33 mouse cellular contexts compared by ENCODE assay signal in genomic region chr7:127810650-127811049, GRCm38 (mm10). TPM values are rescaled to one million over a fixed set of nuclear protein-coding genes. Genes with fewer than 3 reads are reported as not detected.
A peak's percentile ranks its signal among the peaks of the same experiment; 100 is the strongest.
DNase-seq lines count a peak whose midpoint lies in the region; ATAC-seq and TF ChIP-seq lines count a peak whose summit lies in the region.
"Had no signal": no experiment of that assay in that cellular context is flagged by ENCODE, and none has a peak within 500 bp of the region (broad histone marks: within the 10 kb centered on the region; RNA-seq: fewer than 3 reads in every experiment).

No protein-coding gene starts in this region.

- H3K9me3 ChIP-seq in liver, postnatal 0 days (ENCODE audit: low read length) = no peaks in the 10 kb centered on the region
- H3K9me3 ChIP-seq in ES-Bruce4 (replicated peaks; ENCODE audit: control insufficient read depth, insufficient read depth, low read length, poor library complexity, severe bottlenecking) = no peaks in the 10 kb centered on the region
- H3K9me3 ChIP-seq: forebrain, embryonic 10.5 days; forebrain, embryonic 13.5 days; G1E; heart, embryonic 12.5 days; heart, embryonic 15.5 days had no signal

- no peak for TF ChIP-seq POLR2A in liver, adult 2 months (IDR thresholded peaks at IDR 0.05; ENCODE audit: extremely low read depth, insufficient read depth, low read length)
- no peak for TF ChIP-seq POLR2A in ES-Bruce4 (IDR thresholded peaks at IDR 0.05; ENCODE audit: insufficient read depth, low read length)
- no peak for TF ChIP-seq POLR2A in small intestine, adult 2 months (IDR thresholded peaks at IDR 0.05; ENCODE audit: low read depth, low read length)

- peaks cover 38% of the 10 kb centered on the region for H3K4me1 ChIP-seq in liver, adult 2 months (ENCODE audit: control insufficient read depth, insufficient read depth, low read length)
- H3K4me1 ChIP-seq in liver, postnatal 0 days (ENCODE audit: insufficient read depth) = peaks cover 31% of the 10 kb centered on the region
- no peaks in the 10 kb centered on the region for H3K4me1 ChIP-seq in ES-Bruce4 (ENCODE audit: control insufficient read depth, insufficient read depth, low read length)
- H3K4me1 ChIP-seq in small intestine, adult 2 months (ENCODE audit: control insufficient read depth, insufficient read depth, insufficient read length, low read length) = peaks cover 20% of the 10 kb centered on the region
- H3K4me1 ChIP-seq: forebrain, embryonic 10.5 days had no signal

- peak overlapping the region; percentile 27; the same call in 1 of the 2 replicates for H3K27ac ChIP-seq in liver, adult 2 months (replicated peaks; ENCODE audit: insufficient read depth, low read depth, low read length)
- no peak overlapping the region for H3K27ac ChIP-seq in liver, postnatal 0 days (ENCODE audit: low read depth)
- H3K27ac ChIP-seq in ES-Bruce4 (ENCODE audit: insufficient read depth, low read length) = no peak overlapping the region
- H3K27ac ChIP-seq in small intestine, adult 2 months (ENCODE audit: insufficient read depth, low read depth, low read length) = no peak overlapping the region
- H3K27ac ChIP-seq: forebrain, embryonic 10.5 days; forebrain, embryonic 13.5 days; gastrocnemius, adult 2 months; heart, embryonic 15.5 days; hindbrain, embryonic 14.5 days; hindbrain, postnatal 0 days had no signal

- H3K4me3 ChIP-seq in liver, adult 2 months (ENCODE audit: insufficient read depth, low read depth, low read length) = no peak overlapping the region
- no peak overlapping the region for H3K4me3 ChIP-seq in liver, postnatal 0 days (ENCODE audit: low read depth, low read length)
- H3K4me3 ChIP-seq in ES-Bruce4 (ENCODE audit: low read depth, low read length) = peak overlapping the region; percentile 51
- H3K4me3 ChIP-seq in small intestine, adult 2 months (ENCODE audit: low read depth, low read length) = peak overlapping the region; percentile 33
- H3K4me3 ChIP-seq: forebrain, embryonic 10.5 days; forebrain, embryonic 13.5 days; gastrocnemius, adult 2 months; heart, embryonic 12.5 days; heart, embryonic 15.5 days had no signal

- H3K27me3 ChIP-seq in liver, adult 2 months (ENCODE audit: control insufficient read depth, insufficient read depth, low read length) = no peaks in the 10 kb centered on the region
- H3K27me3 ChIP-seq in liver, postnatal 0 days (ENCODE audit: insufficient read depth, low read length) = no peaks in the 10 kb centered on the region
- H3K27me3 ChIP-seq in ES-Bruce4 (ENCODE audit: control insufficient read depth, insufficient read depth, low read length, poor library complexity, severe bottlenecking) = no peaks in the 10 kb centered on the region
- H3K27me3 ChIP-seq in small intestine, adult 2 months (ENCODE audit: control insufficient read depth, insufficient read depth, low read length) = no peaks in the 10 kb centered on the region
- H3K27me3 ChIP-seq: CH12.LX; forebrain, embryonic 13.5 days; heart, embryonic 12.5 days; heart, embryonic 15.5 days; Patski had no signal

- DNase-seq in cerebellum, adult 9-11 months = peak; percentile 45
- DNase-seq in cerebellum, postnatal 14 days = no peak
- no peak for DNase-seq in liver, adult 2 months (ENCODE audit: extremely low read depth, low read depth, low spot score)
- DNase-seq in liver, postnatal 0 days = no peak
- no peak for DNase-seq in kidney, postnatal 10 days
- DNase-seq: adrenal gland, adult 2 months; adrenal gland, postnatal 14 days; B cell, adult 2 months; cerebellum, postnatal 10 days; gastrocnemius, adult 2 months; gastrocnemius, postnatal 14 days; heart, adult 18-20 months; heart, postnatal 14 days; heart, postnatal 4 days had no signal

- TF ChIP-seq EP300 in liver, postnatal 0 days (IDR thresholded peaks at IDR 0.05; ENCODE audit: low read depth) = no peak
- no peak for TF ChIP-seq EP300 in ES-Bruce4 (IDR thresholded peaks at IDR 0.05; ENCODE audit: insufficient read depth, low read depth, low read length)

- no peak for ATAC-seq in liver, postnatal 0 days
- ATAC-seq: forebrain, embryonic 13.5 days; forebrain, embryonic 16.5 days; hindbrain, postnatal 0 days; inflammation-experienced regulatory T-cells, adult 6 months; intestine, embryonic 16.5 days; Patski had no signal

- no peak for TF ChIP-seq CTCF in liver, adult 2 months (IDR thresholded peaks at IDR 0.05; ENCODE audit: low read depth, low read length)
- no peak for TF ChIP-seq CTCF in liver, postnatal 0 days (IDR thresholded peaks at IDR 0.05; ENCODE audit: low read depth)
- TF ChIP-seq CTCF in ES-Bruce4 (IDR thresholded peaks at IDR 0.05; ENCODE audit: low read depth, low read length) = no peak
- TF ChIP-seq CTCF in small intestine, adult 2 months (IDR thresholded peaks at IDR 0.05; ENCODE audit: extremely low read depth, insufficient read length, insufficient replicate concordance, low read depth, low read length) = no peak

- H3K9ac ChIP-seq in liver, adult 2 months (ENCODE audit: low read depth, low read length) = no peak overlapping the region
- H3K9ac ChIP-seq in liver, postnatal 0 days (replicated peaks) = no peak overlapping the region
- H3K9ac ChIP-seq in ES-Bruce4 (ENCODE audit: low read depth, poor library complexity, severe bottlenecking) = 0 out of 2 replicates have a peak overlapping the region, but pooled peaks have one; percentile 19
- H3K9ac ChIP-seq: forebrain, embryonic 13.5 days; heart, embryonic 12.5 days; heart, embryonic 15.5 days; hindbrain, embryonic 14.5 days had no signal

- WGBS in liver, adult 2 months = 89% methylated on average over 10 of the region's 10 CpGs
- 82% methylated on average over 10 of the region's 10 CpGs for WGBS in liver, postnatal 0 days (ENCODE audit: insufficient replicate concordance)
- 75% methylated on average over 10 of the region's 10 CpGs for WGBS in small intestine, adult 2 months

- H3K36me3 ChIP-seq in liver, adult 2 months (ENCODE audit: control insufficient read depth, insufficient read depth, low read length) = no peaks in the 10 kb centered on the region
- no peaks in the 10 kb centered on the region for H3K36me3 ChIP-seq in liver, postnatal 0 days (replicated peaks; ENCODE audit: insufficient read depth, low read length)
- H3K36me3 ChIP-seq in ES-Bruce4 (ENCODE audit: control insufficient read depth, insufficient read depth, low read length, poor library complexity, severe bottlenecking) = no peaks in the 10 kb centered on the region
- H3K36me3 ChIP-seq in small intestine, adult 2 months (ENCODE audit: control insufficient read depth, insufficient read depth, low read length) = no peaks in the 10 kb centered on the region
- H3K36me3 ChIP-seq: G1E; heart, embryonic 12.5 days; heart, embryonic 15.5 days had no signal

- no peak overlapping the region for H3K4me2 ChIP-seq in liver, postnatal 0 days (ENCODE audit: low read depth, low read length)
- H3K4me2 ChIP-seq: forebrain, embryonic 13.5 days; heart, embryonic 12.5 days; heart, embryonic 15.5 days; hindbrain, embryonic 14.5 days had no signal

- no peaks in the 10 kb centered on the region for H3K79me2 ChIP-seq in liver, adult 2 months (ENCODE audit: control insufficient read depth, insufficient read depth, low read length)

RNA-seq across cellular contexts. Expression of gene Hsd3b7, which starts 10.2 kb away (rescaled TPM):
- 458 and 477 TPM in 2 replicates for total RNA-seq in liver, adult 2 months (2014; rRNA removed)
- polyA plus RNA-seq in liver, adult 2 months (2012; rRNA removed) = 1,150 and 1,162 TPM in 2 replicates
- 218 and 224 TPM in 2 replicates for polyA plus RNA-seq in liver, postnatal 0 days (2015; fragmentation: Nextera tagmentation; extraction: Ambion mirVana)
- polyA plus RNA-seq in ES-Bruce4 (2011; ENCODE audit: insufficient read depth, insufficient read length, low read depth, missing spikeins) = 7.9 and 11.2 TPM in 2 replicates
- 31.3 and 45.7 TPM in 2 replicates for polyA plus RNA-seq in small intestine, adult 2 months (2012; rRNA removed)

RNA-seq across cellular contexts. Expression of gene Stx4a, which starts 13.4 kb away (rescaled TPM):
- 16.7 and 18.5 TPM in 2 replicates for total RNA-seq in liver, adult 2 months (2014; rRNA removed)
- 34.7 and 38.3 TPM in 2 replicates for polyA plus RNA-seq in liver, adult 2 months (2012; rRNA removed)
- polyA plus RNA-seq in liver, postnatal 0 days (2015; fragmentation: Nextera tagmentation; extraction: Ambion mirVana) = 15.8 and 17.5 TPM in 2 replicates
- polyA plus RNA-seq in ES-Bruce4 (2011; ENCODE audit: insufficient read depth, insufficient read length, low read depth, missing spikeins) = 122 and 126 TPM in 2 replicates
- polyA plus RNA-seq in small intestine, adult 2 months (2012; rRNA removed) = 27.3 and 68.2 TPM in 2 replicates

RNA-seq across cellular contexts. Expression of gene Stx1b, which starts 13.7 kb away (rescaled TPM):
- total RNA-seq in liver, adult 2 months (2014; rRNA removed) = 0.55 and 0.87 TPM in 2 replicates
- polyA plus RNA-seq in liver, adult 2 months (2012; rRNA removed) = 7.9 TPM in 2 replicates
- 0.18 and 0.48 TPM in 2 replicates for polyA plus RNA-seq in liver, postnatal 0 days (2015; fragmentation: Nextera tagmentation; extraction: Ambion mirVana)
- 6.9 and 8.5 TPM in 2 replicates for polyA plus RNA-seq in ES-Bruce4 (2011; ENCODE audit: insufficient read depth, insufficient read length, low read depth, missing spikeins)
- polyA plus RNA-seq in small intestine, adult 2 months (2012; rRNA removed) = 1.2 and 1.8 TPM in 2 replicates

RNA-seq across cellular contexts. Expression of gene Gm49388, which starts 25.2 kb away (rescaled TPM):
- not detected in 2 replicates for total RNA-seq in liver, adult 2 months (2014; rRNA removed)
- polyA plus RNA-seq in liver, adult 2 months (2012; rRNA removed) = not detected in 2 replicates
- 0.26 TPM in 1 of 2 replicates, not detected in the other for polyA plus RNA-seq in liver, postnatal 0 days (2015; fragmentation: Nextera tagmentation; extraction: Ambion mirVana)
- not detected in 2 replicates for polyA plus RNA-seq in ES-Bruce4 (2011; ENCODE audit: insufficient read depth, insufficient read length, low read depth, missing spikeins)
- 0.39 TPM in 1 of 2 replicates, not detected in the other for polyA plus RNA-seq in small intestine, adult 2 months (2012; rRNA removed)
- polyA plus RNA-seq: adrenal gland, adult 2 months; brain, embryonic 14.5 days; embryonic facial prominence, embryonic 11.5 days; embryonic facial prominence, embryonic 14.5 days; forebrain, embryonic 10.5 days; forebrain, embryonic 13.5 days; forebrain, embryonic 16.5 days; frontal cortex, adult 2 months; heart, embryonic 12.5 days; heart, embryonic 15.5 days; hindbrain, embryonic 11.5 days; hindbrain, embryonic 14.5 days; hindbrain, postnatal 0 days; inflammation-experienced regulatory T-cells, adult 6 months; intestine, embryonic 16.5 days had no signal

RNA-seq across cellular contexts. Expression of gene Setd1a, which starts 34.2 kb away (rescaled TPM):
- 2.6 and 5.4 TPM in 2 replicates for total RNA-seq in liver, adult 2 months (2014; rRNA removed)
- polyA plus RNA-seq in liver, adult 2 months (2012; rRNA removed) = 5.5 and 7.8 TPM in 2 replicates
- 5.5 and 7.3 TPM in 2 replicates for polyA plus RNA-seq in liver, postnatal 0 days (2015; fragmentation: Nextera tagmentation; extraction: Ambion mirVana)
- polyA plus RNA-seq in ES-Bruce4 (2011; ENCODE audit: insufficient read depth, insufficient read length, low read depth, missing spikeins) = 49.1 and 51.7 TPM in 2 replicates
- 5.2 and 9.2 TPM in 2 replicates for polyA plus RNA-seq in small intestine, adult 2 months (2012; rRNA removed)

Comparison
In these comparisons a context has a peak if more than half of its experiments do, and no peak if none do; other contexts are left out.
1. H3K4me3 ChIP-seq: peak in ES-Bruce4 (single experiment) and small intestine, adult 2 months (single experiment); none in liver, adult 2 months (single experiment) and liver, postnatal 0 days (single experiment).